Mouse (Mus musculus): ENCODE data around the gene Nup62.

DNA sequence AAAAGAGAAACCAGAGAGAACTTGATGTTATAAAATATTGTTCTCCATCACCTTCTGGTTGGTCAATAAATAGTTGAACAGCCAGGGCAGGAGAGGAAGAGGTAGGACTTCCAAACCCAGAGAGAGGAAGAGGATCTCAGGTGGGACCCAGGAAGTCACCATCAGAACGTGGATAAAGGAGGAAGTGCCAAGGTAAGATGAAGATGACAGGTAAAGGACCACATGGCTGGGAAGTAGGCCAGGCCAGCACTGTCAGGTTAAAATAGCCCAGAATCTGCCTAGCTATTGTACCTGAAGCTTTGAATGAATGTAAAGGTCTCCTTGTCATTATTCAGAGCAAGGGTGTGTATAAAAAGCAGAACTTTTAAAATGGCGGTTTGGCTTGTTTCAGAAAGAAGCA, 7.0 kb upstream of the Nup62 start:
- TF ChIP-seq MAFK (IDR thresholded peaks at IDR 0.05; ENCODE audit: insufficient read depth, low read depth, low read length) (no peak), ZC3H11A (IDR thresholded peaks at IDR 0.05; ENCODE audit: borderline replicate concordance, low read depth, low read length) (no peak), CHD2 (IDR thresholded peaks at IDR 0.05; ENCODE audit: low read depth, low read length) (no peak), HCFC1 (IDR thresholded peaks at IDR 0.05; ENCODE audit: borderline replicate concordance, insufficient read depth, low read length) (no peak)
